Mouse (Mus musculus) intestine, embryonic 15.5 days (tissue): ENCODE measurements around the gene Ptprc. TPM values are rescaled to one million over a fixed set of nuclear protein-coding genes. Genes with fewer than 3 reads are reported as not detected.

Experiments used
- ATAC-seq: fragments of 200-750 bp; cut with Nextera tagmentation; 2 replicates; pipeline ENCODE4 v1.8.0; 2017; ENCODE audit warnings: moderate TSS enrichment, moderate library complexity
- H3K27ac ChIP-seq: fragments of 300-500 bp; sonication (generic); 2 replicates; pipeline ENCODE4 v1.5.1; 2015; ENCODE audit warnings: mild to moderate bottlenecking, inconsistent platforms
- H3K27me3 ChIP-seq: fragments of 300-500 bp; sonication (generic); replicated peaks from 2 replicates; pipeline ENCODE4 v1.6.1; 2015; ENCODE audit warnings: inconsistent platforms
- H3K36me3 ChIP-seq: fragments of 300-500 bp; sonication (generic); 2 replicates; pipeline ENCODE4 v1.6.1; 2015; ENCODE audit warnings: inconsistent platforms
- H3K4me1 ChIP-seq: fragments of 300-500 bp; sonication (generic); replicated peaks from 2 replicates; pipeline ENCODE4 v1.6.1; 2015; ENCODE audit warnings: inconsistent platforms
- H3K4me2 ChIP-seq: fragments of 300-500 bp; sonication (generic); replicated peaks from 2 replicates; pipeline ENCODE4 v1.6.1; 2015; ENCODE audit warnings: mild to moderate bottlenecking, inconsistent platforms
- H3K4me3 ChIP-seq: fragments of 300-500 bp; sonication (generic); replicated peaks from 2 replicates; pipeline ENCODE4 v1.5.1; 2015; ENCODE audit warnings: inconsistent platforms
- H3K9ac ChIP-seq: fragments of 300-500 bp; sonication (generic); 2 replicates; pipeline ENCODE4 v1.6.1; 2015; ENCODE audit warnings: inconsistent platforms
- H3K9me3 ChIP-seq: fragments of 300-500 bp; sonication (generic); 2 replicates; pipeline ENCODE4 v1.6.1; 2016; ENCODE audit warnings: inconsistent platforms
- WGBS: fragments of 180-500 bp; shearing (Covaris S2); methylation state at CpG from one replicate; pipeline ENCODE4 v1.1.7; 2015; 5-methylcytosine and 5-hydroxymethylcytosine counted together
- polyA plus RNA-seq: library from polyadenylated mRNA; unstranded; fragments of >200 nt; fragmentation: Nextera tagmentation; extraction: Ambion mirVana; gene quantifications from 2 replicates; pipeline ENCODE4 v1.2.1, GENCODE M21; 2015

Ptprc gene
- 5.5 and 6.3 TPM in 2 replicates for polyA plus RNA-seq

- Histone ChIP-seq H3K27me3 (no peaks in the 10 kb centered on the region), H3K27ac (no peak within 1 kb of the TSS), H3K4me2 (no peak within 1 kb of the TSS), H3K4me1 (no peaks in the 10 kb centered on the region), H3K9me3 (no peaks in the 10 kb centered on the region), H3K36me3 (no peaks in the 10 kb centered on the region), H3K9ac (no peak within 1 kb of the TSS), H3K4me3 (no peak within 1 kb of the TSS)
- WGBS, result 71% methylated on average over 4 of the region's 4 CpGs
- no peak for ATAC-seq
Observed at GRCm38 (mm10) chr1:138175494-138175893, at the start of gene Ptprc. Gene Ptprc, minus strand, starts transcription at chr1:138175708.

- no peak overlapping the region for H3K9ac ChIP-seq
- no peak overlapping the region for H3K27ac ChIP-seq
- no peak overlapping the region for H3K4me3 ChIP-seq
- no peaks in the 10 kb centered on the region for H3K9me3 ChIP-seq
- no peak overlapping the region for H3K4me2 ChIP-seq
- no peaks in the 10 kb centered on the region for H3K4me1 ChIP-seq
- no peaks in the 10 kb centered on the region for H3K27me3 ChIP-seq
- no peaks in the 10 kb centered on the region for H3K36me3 ChIP-seq
- ATAC-seq, result no peak
- WGBS, result 86% methylated on average over 3 of the region's 3 CpGs
Observed at GRCm38 (mm10) chr1:138214736-138215458, 39.4 kb upstream of the Ptprc start.

GRCm38 (mm10) chr1:138210387-138211024 is 35.0 kb upstream of the Ptprc start:
- 75% methylated on average over 3 of the region's 3 CpGs for WGBS
- H3K9ac ChIP-seq, result no peak overlapping the region

GRCm38 (mm10) chr1:138209751-138210150 is 34.2 kb upstream of the Ptprc start:
- ATAC-seq, result no peak

More at GRCm38 (mm10) chr1:138210387-138211024, 35.0 kb upstream of the Ptprc start:
- Histone ChIP-seq H3K27me3 (no peaks in the 10 kb centered on the region), H3K27ac (no peak overlapping the region), H3K4me1 (no peaks in the 10 kb centered on the region), H3K36me3 (no peaks in the 10 kb centered on the region), H3K4me2 (no peak overlapping the region), H3K9me3 (no peaks in the 10 kb centered on the region), H3K4me3 (no peak overlapping the region)
- ATAC-seq, result no peak

GRCm38 (mm10) chr1:138206041-138206440 is 30.5 kb upstream of the Ptprc start:
- H3K9ac ChIP-seq, result no peak overlapping the region
- no peak overlapping the region for H3K27ac ChIP-seq
- H3K36me3 ChIP-seq, result no peaks in the 10 kb centered on the region
- H3K27me3 ChIP-seq, result no peaks in the 10 kb centered on the region
- no peak for ATAC-seq
- 75% methylated on average over 7 of the region's 7 CpGs for WGBS
- H3K4me2 ChIP-seq, result no peak overlapping the region
- no peaks in the 10 kb centered on the region for H3K9me3 ChIP-seq
- H3K4me1 ChIP-seq, result no peaks in the 10 kb centered on the region
- no peak overlapping the region for H3K4me3 ChIP-seq

More at GRCm38 (mm10) chr1:138209751-138210150, 34.2 kb upstream of the Ptprc start:
- Histone ChIP-seq H3K4me1 (no peaks in the 10 kb centered on the region), H3K27ac (no peak overlapping the region), H3K4me2 (no peak overlapping the region), H3K36me3 (no peaks in the 10 kb centered on the region), H3K9me3 (no peaks in the 10 kb centered on the region), H3K27me3 (no peaks in the 10 kb centered on the region), H3K9ac (no peak overlapping the region), H3K4me3 (no peak overlapping the region)
- WGBS, result 86% methylated on average over 3 of the region's 3 CpGs

- ATAC-seq, result no peak
- H3K9me3 ChIP-seq, result no peaks in the 10 kb centered on the region
- WGBS, result 75% methylated on average over 8 of the region's 8 CpGs
- no peak overlapping the region for H3K4me3 ChIP-seq
- H3K36me3 ChIP-seq, result no peaks in the 10 kb centered on the region
- no peak overlapping the region for H3K4me2 ChIP-seq
- H3K27me3 ChIP-seq, result no peaks in the 10 kb centered on the region
- no peaks in the 10 kb centered on the region for H3K4me1 ChIP-seq
- H3K9ac ChIP-seq, result no peak overlapping the region
- no peak overlapping the region for H3K27ac ChIP-seq
Observed at GRCm38 (mm10) chr1:138191689-138192508, 16.4 kb upstream of the Ptprc start.

- no peaks in the 10 kb centered on the region for H3K9me3 ChIP-seq
- no peak overlapping the region for H3K27ac ChIP-seq
- no peak overlapping the region for H3K9ac ChIP-seq
- no peaks in the 10 kb centered on the region for H3K36me3 ChIP-seq
- H3K4me3 ChIP-seq, result no peak overlapping the region
- WGBS, result 88% methylated on average over 4 of the region's 4 CpGs
- H3K4me2 ChIP-seq, result no peak overlapping the region
- no peaks in the 10 kb centered on the region for H3K4me1 ChIP-seq
- ATAC-seq, result no peak
- no peaks in the 10 kb centered on the region for H3K27me3 ChIP-seq
Observed at GRCm38 (mm10) chr1:138188131-138188530, 12.6 kb upstream of the Ptprc start.

GRCm38 (mm10) chr1:138185904-138186303 is 10.4 kb upstream of the Ptprc start:
- WGBS, result 58% methylated on average over 4 of the region's 4 CpGs
- no peak for ATAC-seq
- no peak overlapping the region for H3K27ac ChIP-seq
- H3K4me1 ChIP-seq, result no peaks in the 10 kb centered on the region
- no peak overlapping the region for H3K4me3 ChIP-seq
- no peaks in the 10 kb centered on the region for H3K27me3 ChIP-seq
- H3K9ac ChIP-seq, result no peak overlapping the region
- H3K4me2 ChIP-seq, result no peak overlapping the region
- H3K36me3 ChIP-seq, result no peaks in the 10 kb centered on the region
- no peaks in the 10 kb centered on the region for H3K9me3 ChIP-seq

- no peaks in the 10 kb centered on the region for H3K4me1 ChIP-seq
- no peaks in the 10 kb centered on the region for H3K27me3 ChIP-seq
- H3K27ac ChIP-seq, result no peak overlapping the region
Observed at GRCm38 (mm10) chr1:138180081-138180480, 4.6 kb upstream of the Ptprc start.

GRCm38 (mm10) chr1:138174705-138175492 is 609 bp downstream of the Ptprc start:
- 83% methylated on average over 9 of the region's 9 CpGs for WGBS
- H3K4me1 ChIP-seq, result no peaks in the 10 kb centered on the region
- no peaks in the 10 kb centered on the region for H3K9me3 ChIP-seq
- ATAC-seq, result no peak
- H3K36me3 ChIP-seq, result no peaks in the 10 kb centered on the region
- no peak overlapping the region for H3K27ac ChIP-seq
- H3K27me3 ChIP-seq, result no peaks in the 10 kb centered on the region
- no peak overlapping the region for H3K4me3 ChIP-seq
- no peak overlapping the region for H3K4me2 ChIP-seq
- H3K9ac ChIP-seq, result no peak overlapping the region

More at GRCm38 (mm10) chr1:138180081-138180480, 4.6 kb upstream of the Ptprc start:
- Histone ChIP-seq H3K9me3 (no peaks in the 10 kb centered on the region), H3K4me3 (no peak overlapping the region), H3K36me3 (no peaks in the 10 kb centered on the region), H3K4me2 (no peak overlapping the region), H3K9ac (no peak overlapping the region)
- ATAC-seq, result no peak

- H3K9ac ChIP-seq, result no peak overlapping the region
- no peak for ATAC-seq
- H3K4me1 ChIP-seq, result no peaks in the 10 kb centered on the region
- no peaks in the 10 kb centered on the region for H3K27me3 ChIP-seq
- no peaks in the 10 kb centered on the region for H3K9me3 ChIP-seq
- no peak overlapping the region for H3K4me3 ChIP-seq
- H3K36me3 ChIP-seq, result no peaks in the 10 kb centered on the region
- WGBS, result 78% methylated on average over 4 of the region's 4 CpGs
- no peak overlapping the region for H3K27ac ChIP-seq
- no peak overlapping the region for H3K4me2 ChIP-seq
Observed at GRCm38 (mm10) chr1:138174143-138174542, 1.4 kb downstream of the Ptprc start.

GRCm38 (mm10) chr1:138173669-138174068 is 1.8 kb downstream of the Ptprc start:
- Histone ChIP-seq H3K4me3 (no peak overlapping the region), H3K4me2 (no peak overlapping the region), H3K27ac (no peak overlapping the region), H3K36me3 (no peaks in the 10 kb centered on the region), H3K9ac (no peak overlapping the region), H3K9me3 (no peaks in the 10 kb centered on the region), H3K27me3 (no peaks in the 10 kb centered on the region), H3K4me1 (no peaks in the 10 kb centered on the region)
- 80% methylated on average over 6 of the region's 6 CpGs for WGBS
- ATAC-seq, result no peak
